Mouse (Mus musculus) C2C12 (cell line): ENCODE data around the gene Stxbp5l.

Experiments used
- CEBPB ChIP-seq: IDR thresholded peaks from one replicate; pipeline ENCODE4 v1.6.1; 2011; ENCODE audit warnings: low read depth, mild to moderate bottlenecking, control low read depth, moderate library complexity
- CTCF ChIP-seq: IDR thresholded peaks from one replicate; pipeline ENCODE4 v1.5.1; 2011; ENCODE audit not compliant: control insufficient read depth, insufficient read depth, insufficient read length
- FOSL1 ChIP-seq: IDR thresholded peaks from one replicate; pipeline ENCODE4 v1.8.0; 2011; ENCODE audit warnings: mild to moderate bottlenecking, low read length; ENCODE audit not compliant: poor library complexity, insufficient read depth, severe bottlenecking
- MAX ChIP-seq: IDR thresholded peaks from one replicate; pipeline ENCODE4 v1.6.1; 2011; ENCODE audit warnings: mild to moderate bottlenecking, control low read depth
- MYOD1 ChIP-seq: IDR thresholded peaks from one replicate; pipeline ENCODE4 v1.6.1; 2011; ENCODE audit warnings: low read depth; ENCODE audit not compliant: control insufficient read depth, insufficient read length
- MYOG ChIP-seq: IDR thresholded peaks from one replicate; pipeline ENCODE4 v1.6.1; 2011; ENCODE audit not compliant: control insufficient read depth, insufficient read length; ENCODE audit errors: extremely low read depth
- USF1 ChIP-seq: IDR thresholded peaks from one replicate; pipeline ENCODE4 v1.6.1; 2011; ENCODE audit warnings: low read depth, mild to moderate bottlenecking, control low read depth, moderate library complexity

DNA sequence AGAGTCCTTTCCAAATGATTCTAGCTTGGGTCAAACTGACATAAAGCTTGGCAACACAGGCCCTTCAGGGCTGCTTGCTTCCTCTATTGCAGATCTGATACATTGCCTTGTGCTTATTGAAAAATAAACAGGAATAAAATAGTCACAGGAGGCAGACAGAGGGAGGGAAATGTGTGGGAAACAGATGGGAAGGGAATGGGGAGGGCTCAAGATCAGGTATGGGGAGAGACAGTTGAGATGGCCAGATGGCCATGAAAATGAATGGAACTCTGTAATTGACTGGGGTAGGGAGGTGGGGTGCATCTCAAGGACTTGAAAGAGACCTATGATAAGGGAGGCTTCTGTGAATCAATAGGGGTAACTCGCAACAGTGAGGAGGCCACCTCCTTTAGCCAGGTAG lies 80.3 kb downstream of the Stxbp5l start:
- TF ChIP-seq CTCF (no peak), MAX (no peak), FOSL1 (no peak), MYOD1 (no peak), USF1 (no peak), MYOG (no peak), CEBPB (no peak)
